Mouse (Mus musculus): ENCODE measurements at regions not wholly inside any gene's neighbourhood (a gene's known extent, or its start where the extent isn't known, plus 50 kb on each side); places are given as distances from the start of the nearest gene placed in this dataset.

DNA sequence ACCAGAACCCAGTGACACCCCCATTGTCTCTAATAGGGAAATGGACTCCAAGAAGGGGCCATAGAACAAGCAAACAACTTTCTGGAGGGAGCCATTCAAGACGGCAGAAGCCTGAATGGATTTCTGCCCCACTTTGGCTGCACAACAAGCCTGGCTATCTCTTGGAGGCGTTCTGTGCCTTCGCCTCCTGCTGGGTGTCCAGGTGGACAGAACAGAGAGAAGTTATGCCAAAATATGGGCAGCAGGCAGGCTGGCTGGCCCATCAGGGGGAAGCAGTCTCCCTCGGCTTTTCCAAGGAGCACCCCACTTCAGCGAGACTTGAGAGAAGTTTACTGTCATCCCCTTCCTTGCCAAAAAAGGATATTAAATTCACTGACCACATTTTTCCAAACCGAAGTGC lies 65.8 kb upstream of the Pkdcc start:
- TF ChIP-seq CTCF (IDR thresholded peaks at IDR 0.05; ENCODE audit: extremely low read depth, insufficient read depth, insufficient read length, insufficient replicate concordance) (no peak), POLR2A (IDR thresholded peaks at IDR 0.05; ENCODE audit: low read depth, low read length) (no peak)

Data from spleen, adult 2 months (tissue).